8 mouse cellular contexts compared by ENCODE assay signal in genomic region chr7:123124735-123125181, GRCm38 (mm10). TPM values are rescaled to one million over a fixed set of nuclear protein-coding genes. Genes with fewer than 3 reads are reported as not detected.
DNase-seq lines count a peak whose midpoint lies in the region; ATAC-seq and TF ChIP-seq lines count a peak whose summit lies in the region.

No protein-coding gene starts in this region.

- peaks cover 15% of the 10 kb centered on the region for H3K4me1 ChIP-seq in embryonic facial prominence, embryonic 12.5 days
- no peaks in the 10 kb centered on the region for H3K4me1 ChIP-seq in hindbrain, postnatal 0 days (ENCODE audit: insufficient read depth, low read length)
- peaks cover 6% of the 10 kb centered on the region; the same call in 1 of the 2 replicates for H3K4me1 ChIP-seq in limb, embryonic 15.5 days
- H3K4me1 ChIP-seq in stomach, embryonic 14.5 days (ENCODE audit: control insufficient read depth, insufficient read depth, low read length) = peaks cover 11% of the 10 kb centered on the region

- no peak for ATAC-seq in embryonic facial prominence, embryonic 12.5 days (ENCODE audit: insufficient number of reproducible peaks, insufficient read depth, low FRiP score, low TSS enrichment)
- peak; percentile 22; the same call in 1 of the 2 replicates for ATAC-seq in hindbrain, postnatal 0 days
- ATAC-seq in limb, embryonic 15.5 days (ENCODE audit: insufficient number of reproducible peaks, low FRiP score, low TSS enrichment, low read depth) = no peak
- ATAC-seq in stomach, embryonic 14.5 days (ENCODE audit: insufficient number of reproducible peaks, insufficient read depth, low FRiP score, low read depth) = peak; percentile 15; the same call in 1 of the 2 replicates

- H3K27me3 ChIP-seq in embryonic facial prominence, embryonic 12.5 days = no peaks in the 10 kb centered on the region
- H3K27me3 ChIP-seq in hindbrain, postnatal 0 days (ENCODE audit: insufficient read depth, low read length) = no peaks in the 10 kb centered on the region
- H3K27me3 ChIP-seq in limb, embryonic 15.5 days = no peaks in the 10 kb centered on the region
- H3K27me3 ChIP-seq in stomach, embryonic 14.5 days (ENCODE audit: control insufficient read depth, insufficient read depth, low read length) = no peaks in the 10 kb centered on the region

- no peak for TF ChIP-seq CTCF in hindbrain, postnatal 0 days (IDR thresholded peaks at IDR 0.05; ENCODE audit: low read depth)

- H3K4me3 ChIP-seq in embryonic facial prominence, embryonic 12.5 days = peak overlapping the region; percentile 88
- peak overlapping the region; percentile 96 for H3K4me3 ChIP-seq in hindbrain, postnatal 0 days (ENCODE audit: low read length)
- peak overlapping the region; percentile 98 for H3K4me3 ChIP-seq in limb, embryonic 15.5 days
- H3K4me3 ChIP-seq in stomach, embryonic 14.5 days (ENCODE audit: low read depth, low read length) = peak overlapping the region; percentile 97

- peak overlapping the region; percentile 98 for H3K9ac ChIP-seq in embryonic facial prominence, embryonic 12.5 days
- peak overlapping the region; percentile 100 for H3K9ac ChIP-seq in hindbrain, postnatal 0 days (replicated peaks; ENCODE audit: low read length)
- H3K9ac ChIP-seq in limb, embryonic 15.5 days = peak overlapping the region; percentile 97
- peak overlapping the region; percentile 94 for H3K9ac ChIP-seq in stomach, embryonic 14.5 days (replicated peaks; ENCODE audit: low read depth, low read length)

- under 1% methylated on average over 16 of the region's 16 CpGs for WGBS in embryonic facial prominence, embryonic 12.5 days
- WGBS in hindbrain, postnatal 0 days = under 1% methylated on average over 16 of the region's 16 CpGs
- under 1% methylated on average over 16 of the region's 16 CpGs for WGBS in limb, embryonic 15.5 days
- WGBS in stomach, embryonic 14.5 days = under 1% methylated on average over 16 of the region's 16 CpGs

- intact Hi-C loops in left cerebral cortex, postnatal 4 days (cut with DNase I) = loop anchor here (10.0 kb wide), 1 partner anchor 90 kb away; no protein-coding TSS in a partner anchor
- intact Hi-C loops in left cerebral cortex, postnatal 36 days (cut with DNase I) = loop anchor here (1.0 to 10.0 kb wide), 4 partner anchors 40 to 152 kb away; no protein-coding TSS in a partner anchor

- peaks cover 10% of the 10 kb centered on the region for H3K36me3 ChIP-seq in embryonic facial prominence, embryonic 12.5 days
- H3K36me3 ChIP-seq in hindbrain, postnatal 0 days (ENCODE audit: insufficient read depth, low read length) = no peaks in the 10 kb centered on the region
- peaks cover 2% of the 10 kb centered on the region; the same call in 1 of the 2 replicates for H3K36me3 ChIP-seq in limb, embryonic 15.5 days
- H3K36me3 ChIP-seq in stomach, embryonic 14.5 days (ENCODE audit: control insufficient read depth, insufficient read depth, low read length) = peaks cover 19% of the 10 kb centered on the region; the same call in 1 of the 2 replicates

- H3K9me3 ChIP-seq in embryonic facial prominence, embryonic 12.5 days = no peaks in the 10 kb centered on the region
- no peaks in the 10 kb centered on the region for H3K9me3 ChIP-seq in hindbrain, postnatal 0 days (ENCODE audit: low read length)
- no peaks in the 10 kb centered on the region for H3K9me3 ChIP-seq in limb, embryonic 15.5 days
- H3K9me3 ChIP-seq in stomach, embryonic 14.5 days (ENCODE audit: control insufficient read depth, low read depth, low read length) = no peaks in the 10 kb centered on the region

- H3K4me2 ChIP-seq in embryonic facial prominence, embryonic 12.5 days (replicated peaks) = peak overlapping the region; percentile 67
- H3K4me2 ChIP-seq in hindbrain, postnatal 0 days (ENCODE audit: low read depth, low read length) = peak overlapping the region; percentile 70
- peak overlapping the region; percentile 45 for H3K4me2 ChIP-seq in limb, embryonic 15.5 days
- H3K4me2 ChIP-seq in stomach, embryonic 14.5 days (replicated peaks; ENCODE audit: low read depth, low read length) = peak overlapping the region; percentile 66

- DNase-seq in left cerebral cortex, postnatal 4 days = peak; percentile 20
- DNase-seq in left cerebral cortex, postnatal 36 days (ENCODE audit: low spot score in 2 of 2) = no peak
- DNase-seq in Muller cell, postnatal 12 days (ENCODE audit: inconsistent ontology term) = peak; percentile 74
- peak; percentile 55 for DNase-seq in hindbrain, postnatal 0 days (ENCODE audit: low spot score)
- no peak for DNase-seq in gastrocnemius, postnatal 25 days

- peak overlapping the region; percentile 97; the same call in 1 of the 2 replicates for H3K27ac ChIP-seq in embryonic facial prominence, embryonic 12.5 days
- peak overlapping the region; percentile 97; the same call in 1 of the 2 replicates for H3K27ac ChIP-seq in hindbrain, postnatal 0 days
- H3K27ac ChIP-seq in limb, embryonic 15.5 days = peak overlapping the region; percentile 98
- peak overlapping the region; percentile 94; the same call in 1 of the 2 replicates for H3K27ac ChIP-seq in stomach, embryonic 14.5 days (ENCODE audit: low read length)

RNA-seq across cellular contexts. Expression of gene Tnrc6a, which starts 1.1 kb away (rescaled TPM):
- total RNA-seq in left cerebral cortex, postnatal 4 days (2021) = 10 to 100 TPM; 74.2 to 80.5 TPM
- 10 to 100 TPM; 43.5 to 59.0 TPM for total RNA-seq in left cerebral cortex, postnatal 36 days (2021)
- 66.1 and 70.9 TPM in 2 replicates for polyA plus RNA-seq in embryonic facial prominence, embryonic 12.5 days (2016; fragmentation: Nextera tagmentation; extraction: Ambion mirVana)
- 48.5 and 51.3 TPM in 2 replicates for total RNA-seq in hindbrain, postnatal 0 days (2014; rRNA removed)
- 62.1 and 65.5 TPM in 2 replicates for polyA plus RNA-seq in hindbrain, postnatal 0 days (2015; fragmentation: Nextera tagmentation; extraction: Ambion mirVana)
- 38.2 and 43.5 TPM in 2 replicates for polyA plus RNA-seq in limb, embryonic 15.5 days (2015; fragmentation: Nextera tagmentation; extraction: Ambion mirVana)
- polyA plus RNA-seq in stomach, embryonic 14.5 days (2014; fragmentation: Nextera tagmentation; extraction: Ambion mirVana) = 59.8 and 59.9 TPM in 2 replicates
- 10 to 100 TPM; 18.9 to 20.4 TPM for total RNA-seq in gastrocnemius, postnatal 25 days (2021)

Comparison
In these comparisons a context has a peak if more than half of its experiments do, and no peak if none do; other contexts are left out.
1. DNase-seq: peak in left cerebral cortex, postnatal 4 days (single experiment), Muller cell, postnatal 12 days (single experiment) and hindbrain, postnatal 0 days (single experiment); none in left cerebral cortex, postnatal 36 days (0 of 2) and gastrocnemius, postnatal 25 days (single experiment).
2. ATAC-seq: peak in hindbrain, postnatal 0 days (single experiment) and stomach, embryonic 14.5 days (single experiment); none in embryonic facial prominence, embryonic 12.5 days (single experiment) and limb, embryonic 15.5 days (single experiment).
3. Peak in every context shown above with its lines, with median percentiles within 50 percentile points of each other: H3K27ac ChIP-seq, H3K4me2 ChIP-seq, H3K4me3 ChIP-seq and H3K9ac ChIP-seq.